Mouse (Mus musculus): ENCODE data around the gene Cfap74. TPM values are rescaled to one million over a fixed set of nuclear protein-coding genes. Genes with fewer than 3 reads are reported as not detected.

Cfap74 gene
- polyA plus RNA-seq, 1 experiment from 2014 or later: 1.8 TPM

- ATAC-seq (ENCODE audit: insufficient read depth) (no peak), DNase-seq (no peak)
- TF ChIP-seq CTCF (IDR thresholded peaks at IDR 0.05; ENCODE audit: low read depth): no peak
- Histone ChIP-seq H3K4me1 (ENCODE audit: insufficient read depth) (no peaks in the 10 kb centered on the region), H3K27me3 (ENCODE audit: insufficient read depth, low read length) (no peaks in the 10 kb centered on the region), H3K9ac (no peak overlapping the region), H3K9me3 (ENCODE audit: low read depth, low read length) (no peaks in the 10 kb centered on the region), H3K36me3 (ENCODE audit: insufficient read depth) (no peaks in the 10 kb centered on the region), H3K4me2 (no peak overlapping the region), H3K4me3 (ENCODE audit: low read depth, low read length) (no peak overlapping the region), H3K27ac (ENCODE audit: low read depth) (no peak overlapping the region)
- WGBS: 70% methylated on average over 4 of the region's 4 CpGs
These were observed 25.7 kb upstream of the Cfap74 start for GRCm38 (mm10) chr4:155383326-155383725.

GRCm38 (mm10) chr4:155387166-155387565, 21.8 kb upstream of the Cfap74 start:
- H3K36me3 ChIP-seq (ENCODE audit: insufficient read depth): no peaks in the 10 kb centered on the region
- no peak for DNase-seq
- no peaks in the 10 kb centered on the region for H3K4me1 ChIP-seq (ENCODE audit: insufficient read depth)
- no peaks in the 10 kb centered on the region for H3K27me3 ChIP-seq (ENCODE audit: insufficient read depth, low read length)
- no peak overlapping the region for H3K4me2 ChIP-seq
- no peaks in the 10 kb centered on the region for H3K9me3 ChIP-seq (ENCODE audit: low read depth, low read length)
- H3K9ac ChIP-seq: no peak overlapping the region
- no peak for ATAC-seq (ENCODE audit: insufficient read depth)
- H3K4me3 ChIP-seq (ENCODE audit: low read depth, low read length): no peak overlapping the region
- TF ChIP-seq CTCF (IDR thresholded peaks at IDR 0.05; ENCODE audit: low read depth): no peak
- 76% methylated on average over 8 of the region's 8 CpGs for WGBS
- H3K27ac ChIP-seq (ENCODE audit: low read depth): no peak overlapping the region

- Histone ChIP-seq H3K4me2 (no peak overlapping the region), H3K9ac (no peak overlapping the region), H3K36me3 (ENCODE audit: insufficient read depth) (no peaks in the 10 kb centered on the region), H3K9me3 (ENCODE audit: low read depth, low read length) (no peaks in the 10 kb centered on the region), H3K4me3 (ENCODE audit: low read depth, low read length) (no peak overlapping the region), H3K27ac (ENCODE audit: low read depth) (no peak overlapping the region), H3K4me1 (ENCODE audit: insufficient read depth) (no peaks in the 10 kb centered on the region), H3K27me3 (ENCODE audit: insufficient read depth, low read length) (peaks cover 23% of the 10 kb centered on the region)
- ATAC-seq (ENCODE audit: insufficient read depth): no peak
- no peak for DNase-seq
- TF ChIP-seq CTCF (IDR thresholded peaks at IDR 0.05; ENCODE audit: low read depth): no peak
- 73% methylated on average over 5 of the region's 5 CpGs for WGBS
These were observed 13.5 kb upstream of the Cfap74 start for GRCm38 (mm10) chr4:155395471-155395870.

GRCm38 (mm10) chr4:155396751-155397150, 12.2 kb upstream of the Cfap74 start:
- no peak overlapping the region for H3K9ac ChIP-seq
- no peak for ATAC-seq (ENCODE audit: insufficient read depth)
- 76% methylated on average over 4 of the region's 4 CpGs for WGBS
- no peak for TF ChIP-seq CTCF (IDR thresholded peaks at IDR 0.05; ENCODE audit: low read depth)
- no peak overlapping the region for H3K4me2 ChIP-seq
- H3K9me3 ChIP-seq (ENCODE audit: low read depth, low read length): no peaks in the 10 kb centered on the region
- H3K36me3 ChIP-seq (ENCODE audit: insufficient read depth): no peaks in the 10 kb centered on the region
- no peak overlapping the region for H3K27ac ChIP-seq (ENCODE audit: low read depth)
- DNase-seq: no peak
- no peaks in the 10 kb centered on the region for H3K4me1 ChIP-seq (ENCODE audit: insufficient read depth)
- H3K4me3 ChIP-seq (ENCODE audit: low read depth, low read length): no peak overlapping the region
- H3K27me3 ChIP-seq (ENCODE audit: insufficient read depth, low read length): peaks cover 23% of the 10 kb centered on the region

GRCm38 (mm10) chr4:155397511-155398221, 11.3 kb upstream of the Cfap74 start, which contains the start of gene Gabrd:
Gene Gabrd (minus strand): TSS chr4:155398112.
- under 1% methylated on average over 57 of the region's 57 CpGs for WGBS
- no peaks in the 10 kb centered on the region for H3K9me3 ChIP-seq (ENCODE audit: low read depth, low read length)
- DNase-seq: peak; percentile 76
- H3K4me3 ChIP-seq (ENCODE audit: low read depth, low read length): peak within 1 kb of the TSS; percentile 28
- H3K36me3 ChIP-seq (ENCODE audit: insufficient read depth): no peaks in the 10 kb centered on the region
- H3K9ac ChIP-seq: no peak within 1 kb of the TSS
- peak; percentile 58; the same call in 1 of the 2 replicates for ATAC-seq (ENCODE audit: insufficient read depth)
- H3K4me1 ChIP-seq (ENCODE audit: insufficient read depth): no peaks in the 10 kb centered on the region
- H3K4me2 ChIP-seq: peak within 1 kb of the TSS; percentile 70
- peaks cover 23% of the 10 kb centered on the region for H3K27me3 ChIP-seq (ENCODE audit: insufficient read depth, low read length)
- TF ChIP-seq CTCF (IDR thresholded peaks at IDR 0.05; ENCODE audit: low read depth): no peak
- no peak within 1 kb of the TSS for H3K27ac ChIP-seq (ENCODE audit: low read depth)

GRCm38 (mm10) chr4:155398222-155398540, 10.8 kb upstream of the Cfap74 start:
- Histone ChIP-seq H3K4me1 (ENCODE audit: insufficient read depth) (no peaks in the 10 kb centered on the region), H3K27ac (ENCODE audit: low read depth) (no peak overlapping the region), H3K36me3 (ENCODE audit: insufficient read depth) (no peaks in the 10 kb centered on the region), H3K9ac (no peak overlapping the region), H3K4me3 (ENCODE audit: low read depth, low read length) (peak overlapping the region; percentile 28; the same call in 1 of the 2 replicates), H3K4me2 (peak overlapping the region; percentile 70), H3K27me3 (ENCODE audit: insufficient read depth, low read length) (peaks cover 23% of the 10 kb centered on the region), H3K9me3 (ENCODE audit: low read depth, low read length) (no peaks in the 10 kb centered on the region)
- no peak for DNase-seq
- no peak for TF ChIP-seq CTCF (IDR thresholded peaks at IDR 0.05; ENCODE audit: low read depth)
- ATAC-seq (ENCODE audit: insufficient read depth): no peak
- 4% methylated on average over 9 of the region's 9 CpGs for WGBS

- DNase-seq: no peak
- Histone ChIP-seq H3K9me3 (ENCODE audit: low read depth, low read length) (no peaks in the 10 kb centered on the region), H3K4me1 (ENCODE audit: insufficient read depth) (no peaks in the 10 kb centered on the region), H3K9ac (no peak overlapping the region), H3K36me3 (ENCODE audit: insufficient read depth) (no peaks in the 10 kb centered on the region), H3K4me3 (ENCODE audit: low read depth, low read length) (no peak overlapping the region), H3K27me3 (ENCODE audit: insufficient read depth, low read length) (peaks cover 23% of the 10 kb centered on the region), H3K27ac (ENCODE audit: low read depth) (no peak overlapping the region), H3K4me2 (no peak overlapping the region)
- no peak for TF ChIP-seq CTCF (IDR thresholded peaks at IDR 0.05; ENCODE audit: low read depth)
- no peak for ATAC-seq (ENCODE audit: insufficient read depth)
- 66% methylated on average over 7 of the region's 7 CpGs for WGBS
These were observed 7.9 kb upstream of the Cfap74 start for GRCm38 (mm10) chr4:155401121-155401520.
